Mouse (Mus musculus) macrophage (primary cell): ENCODE measurements around the gene Flywch1. TPM values are rescaled to one million over a fixed set of nuclear protein-coding genes. Genes with fewer than 3 reads are reported as not detected.
A peak's percentile ranks its signal among the peaks of the same experiment; 100 is the strongest.

Experiments used
- H3K27ac ChIP-seq: fragments of 350-480 bp; formaldehyde crosslinking; 2 replicates; pipeline ENCODE4 v1.9.0; 2021
- H3K36me3 ChIP-seq: fragments of 350-480 bp; formaldehyde crosslinking; 2 replicates; pipeline ENCODE4 v1.9.0; 2021; ENCODE audit errors: inconsistent target
- H3K4me3 ChIP-seq: fragments of 350-480 bp; formaldehyde crosslinking; 2 replicates; pipeline ENCODE4 v1.9.0; 2021; ENCODE audit errors: inconsistent target
- H3K79me2 ChIP-seq: fragments of 350-480 bp; formaldehyde crosslinking; 2 replicates; pipeline ENCODE4 v1.9.0; 2021; ENCODE audit errors: inconsistent target
- WGBS: methylation state at CpG from one replicate; pipeline ENCODE4 v1.1.7; 2026; ENCODE audit warnings: inconsistent platforms; ENCODE audit not compliant: missing documents; 5-methylcytosine and 5-hydroxymethylcytosine counted together
- polyA plus RNA-seq: library from polyadenylated mRNA; stranded (reverse); fragments of 250-400 nt; gene quantifications from 3 replicates; pipeline ENCODE4 v1.2.4, GENCODE M21; 2018; ENCODE audit warnings: inconsistent platforms

Gene Flywch1
- polyA plus RNA-seq, 1 experiment from 2014 or later: 15.5 TPM

DNA sequence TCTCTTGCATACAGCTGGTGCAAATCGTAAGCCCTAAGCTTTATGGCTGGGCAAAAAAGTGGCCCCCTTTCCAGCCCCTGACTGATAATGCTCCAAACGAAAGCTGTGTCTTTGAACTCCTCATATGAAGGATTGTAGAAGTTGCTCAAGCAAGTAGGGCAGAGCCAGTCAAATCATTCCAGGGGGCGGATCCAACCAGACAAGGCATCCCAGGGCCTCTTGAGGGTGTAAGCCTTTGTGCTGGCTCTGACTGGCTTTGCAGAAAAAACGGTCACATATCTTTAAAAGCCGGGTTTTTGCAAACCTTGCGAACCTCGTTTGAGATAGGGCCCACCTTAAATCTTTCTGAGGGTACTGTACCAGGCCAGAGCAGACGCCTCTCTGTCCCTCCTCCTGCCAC lies 27.3 kb downstream of the Flywch1 start:
- Histone ChIP-seq H3K79me2 (no peaks in the 10 kb centered on the region), H3K36me3 (no peaks in the 10 kb centered on the region), H3K4me3 (no peak overlapping the region), H3K27ac (no peak overlapping the region)
- WGBS: 68% methylated on average over 8 of the region's 8 CpGs

DNA sequence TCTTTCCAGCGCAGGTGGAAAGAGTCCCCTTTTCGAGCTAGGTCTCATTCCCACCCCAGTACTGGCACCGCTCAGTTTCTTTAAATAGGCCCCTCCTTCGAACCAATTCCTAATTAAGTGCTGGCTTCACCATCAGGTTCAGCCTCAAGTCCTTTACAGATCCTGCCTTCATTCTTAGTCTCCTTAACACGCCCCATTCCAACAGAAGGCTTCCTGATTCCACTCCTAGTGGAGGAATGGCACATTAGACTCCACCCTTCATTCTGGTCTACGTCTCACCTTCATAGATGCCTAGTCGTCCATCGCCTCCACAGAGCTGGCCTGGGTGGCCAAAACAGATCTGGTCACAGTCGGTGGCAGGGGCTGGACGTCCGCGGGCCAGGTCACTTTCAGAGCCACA lies 28.5 kb downstream of the Flywch1 start:
- Histone ChIP-seq H3K36me3 (no peaks in the 10 kb centered on the region), H3K27ac (no peak overlapping the region), H3K4me3 (no peak overlapping the region), H3K79me2 (no peaks in the 10 kb centered on the region)
- 81% methylated on average over 11 of the region's 12 CpGs for WGBS

DNA sequence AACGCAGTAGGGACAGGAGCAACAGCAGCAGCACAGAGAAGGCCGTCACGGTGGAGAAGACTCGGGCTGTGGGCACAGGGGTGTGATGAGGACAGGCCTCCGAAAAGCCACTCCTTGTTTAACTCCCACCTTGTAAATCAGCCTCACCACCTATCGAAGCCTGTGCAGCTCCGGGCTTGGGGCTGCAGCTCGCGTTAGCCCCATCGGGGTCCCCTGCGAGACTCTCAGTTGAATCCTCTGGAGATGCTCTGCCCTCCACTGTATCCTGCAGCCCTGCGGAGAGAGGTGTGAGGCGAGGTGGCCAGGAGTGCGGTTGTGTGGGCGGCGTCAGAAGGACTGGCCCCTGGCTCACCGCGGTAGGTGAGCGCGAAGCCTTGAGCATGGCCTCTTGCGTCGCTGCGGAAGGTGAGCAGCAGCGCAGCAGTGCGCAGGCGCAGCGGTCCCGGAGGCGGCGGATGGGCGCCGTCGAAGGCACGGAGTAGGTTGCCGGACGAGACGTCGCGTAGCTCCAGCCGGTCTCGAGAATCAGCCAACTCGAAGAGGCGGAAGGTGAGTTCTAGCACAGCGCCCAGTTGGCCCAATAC lies 29.1 kb downstream of the Flywch1 start:
- no peaks in the 10 kb centered on the region for H3K36me3 ChIP-seq
- no peak overlapping the region for H3K4me3 ChIP-seq
- no peaks in the 10 kb centered on the region for H3K79me2 ChIP-seq
- WGBS: 16% methylated on average over 44 of the region's 44 CpGs
- H3K27ac ChIP-seq: no peak overlapping the region

DNA sequence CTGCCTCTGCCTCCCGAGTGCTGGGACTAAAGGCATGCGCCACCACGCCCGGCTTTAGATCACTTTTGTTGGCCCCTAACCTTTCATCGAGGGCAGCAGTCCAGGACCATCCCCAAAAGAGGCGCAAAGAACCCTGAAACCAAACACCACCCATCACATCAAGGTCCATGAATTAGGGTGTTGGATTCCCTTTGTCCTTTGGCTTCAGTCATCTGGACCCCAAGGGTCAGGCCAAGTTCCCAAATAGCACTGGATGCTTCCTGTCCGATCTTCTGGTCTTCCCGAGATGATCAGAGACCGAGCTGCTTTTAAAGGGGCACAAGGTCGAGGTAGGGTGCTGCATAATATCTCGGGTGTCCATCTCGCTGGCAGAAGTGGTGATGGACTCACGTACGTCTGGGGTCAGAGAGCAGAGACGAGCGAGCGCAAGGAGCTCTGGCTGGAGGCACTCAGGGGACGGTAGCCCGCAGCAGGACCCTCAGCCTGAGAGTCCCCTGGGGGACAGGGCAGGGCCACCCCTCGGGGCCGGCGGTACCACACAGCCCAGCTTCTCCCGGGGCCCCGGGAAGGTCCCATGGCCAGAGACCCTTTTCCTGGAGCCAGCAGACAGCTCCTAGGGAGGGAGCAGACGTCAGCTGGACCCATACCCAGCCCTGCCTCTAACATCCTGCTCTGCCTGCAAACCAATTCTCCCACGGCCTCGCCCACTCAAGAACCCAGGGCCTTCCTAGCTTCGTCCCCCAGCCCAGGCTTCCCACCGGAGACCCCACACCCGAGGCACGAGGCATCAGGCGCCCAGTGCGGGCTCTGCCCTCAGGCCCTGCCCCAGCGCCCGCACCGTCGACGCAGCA lies 29.8 kb downstream of the Flywch1 start:
- H3K79me2 ChIP-seq: no peaks in the 10 kb centered on the region
- WGBS: 54% methylated on average over 38 of the region's 38 CpGs
- H3K36me3 ChIP-seq: no peaks in the 10 kb centered on the region
- H3K27ac ChIP-seq: no peak overlapping the region
- no peak overlapping the region for H3K4me3 ChIP-seq

DNA sequence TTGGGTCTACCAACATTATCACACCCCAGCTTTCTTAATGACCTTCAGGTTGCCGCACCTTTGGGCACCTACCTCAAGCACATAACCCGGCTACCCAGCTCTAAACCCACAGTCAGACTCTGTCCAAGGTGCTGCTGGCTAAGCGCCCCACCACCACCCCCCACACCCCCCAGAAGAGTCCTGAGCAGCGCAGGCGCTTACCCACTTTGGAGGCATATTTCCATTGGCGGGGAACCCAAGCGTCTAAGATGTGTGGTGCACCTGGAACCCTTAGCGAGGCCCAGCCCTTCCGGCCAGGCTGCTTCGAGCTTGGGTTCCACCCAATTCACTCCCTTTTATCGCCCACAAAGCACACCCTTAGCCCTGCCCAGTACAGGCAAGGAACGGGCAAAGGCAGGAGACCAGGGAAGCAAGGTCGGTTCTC lies 30.8 kb downstream of the Flywch1 start, which contains the start of gene Paqr4:
TSS of gene Paqr4 (minus strand) at position 270 of the 424 bp plus-strand sequence.
- WGBS: 10% methylated on average over 10 of the region's 13 CpGs
- H3K4me3 ChIP-seq: peak within 1 kb of the TSS; percentile 26
- H3K36me3 ChIP-seq: no peaks in the 10 kb centered on the region
- H3K79me2 ChIP-seq: no peaks in the 10 kb centered on the region
- H3K27ac ChIP-seq: no peak within 1 kb of the TSS

DNA sequence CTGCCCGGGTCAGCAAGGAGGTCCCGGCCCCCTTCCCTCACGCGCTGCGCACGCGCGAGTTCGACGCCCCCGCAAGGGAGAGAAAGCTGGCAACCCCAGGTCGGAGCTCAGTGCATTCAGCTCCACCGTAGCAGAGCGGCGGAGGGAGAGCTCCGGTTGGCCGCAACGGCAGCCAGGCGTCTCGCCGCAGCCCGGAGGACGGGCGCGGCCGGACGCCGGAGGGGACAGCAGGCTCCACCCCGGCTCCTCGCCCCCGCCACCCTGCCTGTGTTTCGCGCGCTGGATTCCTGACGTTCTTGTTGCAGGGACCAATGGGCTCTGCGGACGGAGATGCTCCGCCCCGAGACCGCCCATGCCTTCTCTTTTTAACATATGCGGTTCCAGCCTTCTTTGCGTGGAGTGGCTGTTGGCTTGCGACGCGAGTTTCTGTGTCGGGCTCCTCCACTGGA lies 31.2 kb downstream of the Flywch1 start:
- no peaks in the 10 kb centered on the region for H3K36me3 ChIP-seq
- 1% methylated on average over 42 of the region's 46 CpGs for WGBS
- H3K79me2 ChIP-seq: no peaks in the 10 kb centered on the region
- H3K4me3 ChIP-seq: peak overlapping the region; percentile 26
- H3K27ac ChIP-seq: no peak overlapping the region

DNA sequence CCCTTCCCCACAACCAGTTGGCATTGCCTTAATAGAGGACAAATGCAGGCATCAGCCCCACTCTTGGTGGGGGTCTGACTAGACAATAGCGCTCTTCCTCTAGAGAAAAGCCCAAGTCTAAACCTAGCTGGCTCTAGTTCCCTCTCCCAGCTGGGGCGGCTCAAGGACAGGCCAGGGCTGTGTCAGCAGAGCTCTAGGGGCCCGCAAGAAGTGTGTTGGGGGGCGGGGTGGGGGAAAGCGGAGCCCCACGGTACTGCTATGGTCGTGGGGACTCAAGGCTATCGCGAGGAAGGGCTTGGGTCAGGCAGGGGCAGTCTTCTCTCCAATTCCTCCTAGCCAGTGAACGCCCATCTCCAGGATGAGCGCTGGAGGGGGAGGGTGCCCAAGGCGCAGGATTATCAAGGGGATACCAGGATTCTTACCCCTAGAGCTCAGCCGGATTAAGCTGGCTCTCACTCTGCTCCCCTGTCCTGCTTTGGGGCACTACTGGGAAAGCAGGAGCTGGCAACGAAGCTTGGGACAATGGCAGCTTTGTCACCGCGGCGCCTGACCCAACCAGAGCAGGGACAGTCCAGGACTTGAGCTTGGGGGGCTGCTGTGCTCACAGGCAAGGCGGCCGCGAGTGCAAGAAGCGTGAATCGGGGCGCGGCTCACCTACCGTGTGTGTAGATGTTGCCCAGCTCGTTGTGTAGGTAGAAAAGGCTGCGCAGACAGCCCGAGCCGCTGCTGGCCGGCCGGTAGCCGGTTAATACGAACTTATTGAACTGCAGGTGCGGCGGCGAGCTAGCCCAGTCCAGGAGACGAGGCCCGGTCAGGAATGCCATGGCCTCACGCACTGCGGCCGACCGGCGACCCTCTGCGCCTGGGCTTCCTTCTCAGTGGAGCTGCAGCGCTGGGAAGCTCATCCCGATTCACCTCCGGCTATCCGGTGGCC lies 31.9 kb downstream of the Flywch1 start:
- Histone ChIP-seq H3K4me3 (peak overlapping the region; percentile 26), H3K79me2 (no peaks in the 10 kb centered on the region), H3K27ac (no peak overlapping the region), H3K36me3 (no peaks in the 10 kb centered on the region)
- 7% methylated on average over 45 of the region's 48 CpGs for WGBS

DNA sequence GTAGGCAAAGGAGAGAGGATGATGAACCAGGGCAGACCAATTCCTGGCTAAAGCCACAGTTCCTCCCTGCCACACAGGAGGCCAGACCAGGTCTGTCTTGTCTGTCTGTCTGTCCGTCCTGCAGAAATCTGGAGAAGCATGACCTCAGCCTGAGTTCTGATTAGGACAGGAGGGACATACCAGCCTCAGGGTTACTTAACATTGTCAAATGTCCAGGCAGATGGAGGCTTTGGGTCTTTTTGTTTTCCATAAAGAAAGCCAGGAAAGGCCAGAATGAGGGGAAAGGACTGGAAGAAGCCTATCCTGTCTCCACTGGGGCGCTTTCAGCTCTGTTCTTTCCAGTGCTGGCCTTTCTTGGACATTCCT lies 32.6 kb downstream of the Flywch1 start:
- H3K79me2 ChIP-seq: no peaks in the 10 kb centered on the region
- H3K4me3 ChIP-seq: 0 out of 2 replicates have a peak overlapping the region, but pooled peaks have one; percentile 26
- 94% methylated on average over 2 of the region's 2 CpGs for WGBS
- H3K27ac ChIP-seq: no peak overlapping the region
- H3K36me3 ChIP-seq: no peaks in the 10 kb centered on the region

DNA sequence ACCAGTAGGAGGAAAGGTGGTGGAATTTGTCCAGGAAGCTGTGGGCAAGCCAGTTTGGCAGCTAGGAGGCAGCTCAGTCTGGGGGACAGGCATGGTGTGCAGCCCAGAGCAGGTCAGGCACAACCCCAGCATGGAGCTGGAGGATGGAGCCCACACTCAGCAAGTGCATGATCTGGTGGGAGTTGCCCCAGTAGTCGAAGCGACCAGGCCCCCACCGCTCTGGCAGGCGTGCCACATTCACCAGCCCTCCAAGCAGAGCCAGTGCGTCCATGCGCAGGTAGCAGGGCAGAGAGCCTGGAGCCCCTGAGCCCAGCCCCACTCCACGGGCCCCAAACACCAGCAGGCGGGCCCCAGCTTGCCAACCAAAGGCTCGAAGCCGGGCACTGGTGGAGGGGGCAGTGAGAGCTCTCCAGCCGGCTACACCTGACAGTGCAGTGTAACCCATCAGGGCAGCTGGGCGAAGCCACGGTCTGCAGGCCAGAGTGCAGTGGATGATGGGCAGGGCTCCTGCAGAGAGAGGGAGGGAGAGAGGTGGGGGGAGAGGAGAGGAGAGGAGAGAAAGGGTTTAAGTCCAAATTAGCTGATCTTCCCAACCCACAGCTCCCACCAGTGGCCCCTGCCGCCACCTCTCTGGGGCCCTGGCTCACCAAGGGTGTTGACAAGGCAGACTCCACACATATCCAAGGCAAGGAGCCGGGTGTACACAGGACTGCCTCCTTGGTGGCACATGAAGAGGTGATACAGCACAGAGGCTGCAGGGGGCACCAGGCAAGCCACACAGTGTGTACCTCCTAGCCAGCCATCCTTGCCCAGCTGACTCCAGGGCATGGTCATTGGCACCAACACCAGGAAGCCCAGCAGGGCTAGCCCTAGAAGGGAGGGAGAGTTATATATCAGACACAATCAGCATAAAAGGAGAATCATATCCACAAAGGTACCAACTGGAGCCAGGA lies 33.6 kb downstream of the Flywch1 start:
- Histone ChIP-seq H3K79me2 (no peaks in the 10 kb centered on the region), H3K27ac (no peak overlapping the region), H3K36me3 (no peaks in the 10 kb centered on the region), H3K4me3 (no peak overlapping the region)
- 95% methylated on average over 13 of the region's 15 CpGs for WGBS

DNA sequence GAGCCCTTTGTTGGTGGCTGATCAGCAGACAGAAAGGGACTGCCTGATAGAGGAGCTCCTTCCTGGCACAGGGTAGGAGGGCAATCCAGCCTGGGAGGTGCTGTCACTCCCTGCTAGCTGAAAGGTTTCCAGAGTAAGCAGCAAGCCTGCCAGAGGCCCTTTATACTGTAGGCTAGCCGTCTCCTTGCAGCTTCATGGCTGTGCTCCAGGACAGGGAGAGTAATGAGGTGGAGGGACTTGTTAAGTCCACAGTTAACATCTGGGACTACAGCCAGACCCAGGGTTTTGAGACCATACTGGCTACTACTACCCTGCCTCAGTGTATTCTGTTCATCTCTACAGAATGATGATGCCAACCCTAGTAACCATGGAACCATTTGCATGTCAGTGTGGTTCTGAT lies 37.1 kb downstream of the Flywch1 start:
- WGBS: 91% methylated on average over 1 of the region's 1 CpGs
- no peak overlapping the region for H3K27ac ChIP-seq

DNA sequence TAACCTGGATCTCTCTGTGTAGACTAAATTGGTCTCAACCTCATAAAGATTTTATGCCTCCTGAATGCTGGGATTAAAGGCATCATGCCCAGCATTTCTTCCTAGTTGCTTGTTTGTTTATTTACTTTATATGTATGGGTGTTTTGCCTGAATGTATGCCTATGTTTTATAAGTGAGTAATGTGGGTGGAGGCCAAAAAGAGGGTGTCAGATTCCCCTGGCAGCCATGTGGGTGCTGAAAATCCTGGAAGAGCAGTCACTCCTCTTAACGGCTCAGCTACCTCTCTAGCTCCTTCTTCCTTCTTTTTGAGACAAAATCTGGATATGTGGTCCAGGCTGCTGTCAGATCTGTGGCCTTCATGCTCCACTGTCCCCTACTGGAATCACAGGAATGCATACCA lies 41.0 kb downstream of the Flywch1 start:
- Histone ChIP-seq H3K4me3 (no peak overlapping the region), H3K27ac (no peak overlapping the region), H3K79me2 (peaks cover 21% of the 10 kb centered on the region), H3K36me3 (no peaks in the 10 kb centered on the region)
- WGBS: 91% methylated on average over 1 of the region's 1 CpGs

More for the DNA sequence above, 37.1 kb downstream of the Flywch1 start:
- no peak overlapping the region for H3K4me3 ChIP-seq
- H3K36me3 ChIP-seq: no peaks in the 10 kb centered on the region
- no peaks in the 10 kb centered on the region for H3K79me2 ChIP-seq

DNA sequence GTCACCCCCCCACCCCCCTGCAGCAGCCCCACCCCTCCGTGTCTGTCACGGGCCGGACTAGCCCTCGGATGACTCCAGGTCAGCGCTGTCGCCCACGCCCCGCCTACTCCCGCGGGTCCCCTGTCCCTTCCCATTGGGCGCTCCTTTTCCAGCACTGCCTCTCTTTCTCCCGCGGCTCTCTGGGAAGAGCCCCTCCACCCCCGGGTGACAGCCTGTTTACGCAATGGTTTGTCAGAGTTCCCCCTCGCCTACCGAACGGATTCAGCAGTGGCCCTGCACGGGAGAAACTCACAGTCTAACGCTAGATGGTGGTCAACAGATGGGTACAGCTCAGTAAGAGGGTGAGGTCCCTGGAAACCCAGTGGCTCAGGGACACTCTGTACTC lies 44.7 kb downstream of the Flywch1 start:
- Histone ChIP-seq H3K4me3 (peak overlapping the region; percentile 47), H3K36me3 (no peaks in the 10 kb centered on the region), H3K79me2 (peaks cover 21% of the 10 kb centered on the region), H3K27ac (peak overlapping the region; percentile 60)
- under 1% methylated on average over 20 of the region's 20 CpGs for WGBS

DNA sequence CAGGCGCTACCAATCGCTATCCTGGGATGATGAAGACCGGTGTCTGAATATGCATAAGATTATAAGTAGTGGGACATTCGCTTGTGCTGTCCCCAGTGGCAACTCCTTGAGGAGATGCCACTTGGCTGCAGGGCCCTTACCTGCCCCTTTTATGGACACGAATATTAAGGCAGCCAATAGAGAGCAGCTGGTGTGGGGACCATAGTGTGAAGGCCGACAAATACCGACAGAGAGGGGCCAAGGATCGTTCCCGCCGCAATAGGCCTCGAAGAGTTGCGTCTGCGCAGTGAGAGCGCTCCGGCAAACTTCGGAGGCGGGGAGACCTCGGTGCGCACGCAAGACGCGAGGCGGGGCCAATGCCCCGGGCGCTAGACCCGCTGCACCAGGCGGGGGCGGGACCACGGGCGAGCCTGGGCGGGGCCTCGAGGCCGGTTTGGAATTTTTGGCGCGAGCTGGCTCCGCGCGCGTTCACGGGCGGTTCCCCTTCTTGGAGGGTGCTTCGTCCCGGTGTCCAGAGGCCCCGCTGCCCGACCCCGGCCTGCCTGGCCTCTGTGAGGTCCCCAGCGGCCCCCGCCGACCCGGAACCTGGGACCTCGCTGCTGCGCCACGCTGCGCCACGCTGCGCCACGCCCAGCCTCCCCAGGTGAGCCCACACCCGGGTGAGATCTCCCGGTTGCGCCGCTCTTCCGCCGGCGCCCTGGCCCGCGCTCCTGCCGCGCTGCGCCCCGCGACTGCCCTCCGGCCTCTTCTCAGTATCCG lies 45.2 kb downstream of the Flywch1 start, which contains the start of gene Pkmyt1:
TSS of gene Pkmyt1 (plus strand) at position 338 of the 759 bp plus-strand sequence.
- H3K27ac ChIP-seq: peak within 1 kb of the TSS; percentile 60
- no peaks in the 10 kb centered on the region for H3K36me3 ChIP-seq
- peak within 1 kb of the TSS; percentile 55 for H3K4me3 ChIP-seq
- H3K79me2 ChIP-seq: peaks cover 21% of the 10 kb centered on the region
- WGBS: 2% methylated on average over 69 of the region's 73 CpGs
